Mouse (Mus musculus): ENCODE data around the gene Spock2. TPM values are rescaled to one million over a fixed set of nuclear protein-coding genes. Genes with fewer than 3 reads are reported as not detected.

Gene Spock2
- polyA plus RNA-seq, 1 experiment from 2014 or later = 23.5 TPM

Small RNA genes lying within 50 kb of the gene (microRNA-seq; reads per million reads assigned to microRNA genes)
- not detected for gene Mir6906

Other genes starting within 250 kb of the Spock2 start
- gene Dnajb12, start 226.7 kb upstream of the Spock2 start, polyA plus RNA-seq (2014; fragmentation: Nextera tagmentation; extraction: Ambion mirVana) = 18.8 and 19.7 TPM in 2 replicates
- gene Ddit4, start 154.4 kb upstream of the Spock2 start, polyA plus RNA-seq (2014; fragmentation: Nextera tagmentation; extraction: Ambion mirVana) = 10.2 and 11.1 TPM in 2 replicates
- gene Ascc1, start 103.4 kb upstream of the Spock2 start, polyA plus RNA-seq (2014; fragmentation: Nextera tagmentation; extraction: Ambion mirVana) = 45.4 and 50.2 TPM in 2 replicates
- 96.5 and 99.7 TPM in 2 replicates for gene Anapc16, start 103.1 kb upstream of the Spock2 start, polyA plus RNA-seq (2014; fragmentation: Nextera tagmentation; extraction: Ambion mirVana)
- gene Chst3, start 113.0 kb downstream of the Spock2 start, polyA plus RNA-seq (2014; fragmentation: Nextera tagmentation; extraction: Ambion mirVana) = 0.52 and 0.70 TPM in 2 replicates
- gene Psap, start 171.4 kb downstream of the Spock2 start, polyA plus RNA-seq (2014; fragmentation: Nextera tagmentation; extraction: Ambion mirVana) = 164 and 170 TPM in 2 replicates
- 2.1 and 2.3 TPM in 2 replicates for gene Vsir, start 240.6 kb downstream of the Spock2 start, polyA plus RNA-seq (2014; fragmentation: Nextera tagmentation; extraction: Ambion mirVana)